Mouse (Mus musculus) monocyte, adult 2 months (primary cell): ENCODE measurements around the gene Tnf.

Source experiments
- DNase-seq, 2 experiments: peaks; one replicate each; pipeline ENCODE4 v3.0.0; 2022; ENCODE audit warnings: low spot score in 2 of 2, low read depth in 1 of 2

Gene Tnf

GRCm38 (mm10) chr17:35200398-35200797 lies 1.4 kb downstream of the Tnf start:
- peak; percentile 68 to 77 for DNase-seq

- DNase-seq, result no peak
Measured at GRCm38 (mm10) chr17:35198946-35199345, 2.9 kb downstream of the Tnf start.

DNA sequence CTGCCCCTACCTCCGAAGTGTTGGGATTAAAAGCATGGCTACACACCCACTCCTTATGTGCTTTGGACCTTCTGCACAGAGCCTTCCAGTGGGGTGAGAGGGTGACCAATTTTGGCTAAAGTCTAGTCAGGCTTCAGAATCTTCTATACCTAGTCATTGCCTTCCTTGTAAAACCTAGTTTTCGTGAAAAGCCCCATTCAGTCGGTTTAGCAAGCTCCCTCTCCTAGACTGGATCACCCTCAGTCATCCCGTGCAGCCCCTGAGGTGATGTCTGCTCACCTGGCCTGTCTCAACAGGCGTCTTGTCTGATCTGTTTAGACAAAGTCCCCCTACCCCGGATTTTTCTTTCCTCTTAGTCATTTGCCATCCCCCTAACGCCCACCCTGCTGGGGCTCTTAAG lies 3.8 kb downstream of the Tnf start:
- no peak for DNase-seq

DNA sequence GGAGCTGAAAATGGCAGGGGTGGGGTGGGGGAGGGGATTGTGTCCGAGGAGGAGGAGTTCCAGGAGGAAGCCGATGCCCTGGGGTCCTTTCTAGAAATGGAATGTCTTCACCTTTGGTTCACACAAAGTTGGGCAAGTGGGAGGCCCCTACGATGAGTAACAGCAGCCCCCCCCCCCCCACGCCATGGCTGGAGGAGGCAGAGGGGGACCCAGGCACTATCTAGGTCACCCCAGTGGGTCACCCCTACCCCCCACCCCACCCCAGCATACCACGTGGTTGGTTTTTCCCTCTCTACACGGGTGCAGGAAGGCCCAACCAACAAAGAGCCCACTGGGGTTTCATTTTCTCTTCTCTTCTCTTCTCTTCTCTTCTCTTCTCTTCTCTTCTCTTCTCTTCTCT lies 4.7 kb downstream of the Tnf start:
- DNase-seq, result no peak

DNA sequence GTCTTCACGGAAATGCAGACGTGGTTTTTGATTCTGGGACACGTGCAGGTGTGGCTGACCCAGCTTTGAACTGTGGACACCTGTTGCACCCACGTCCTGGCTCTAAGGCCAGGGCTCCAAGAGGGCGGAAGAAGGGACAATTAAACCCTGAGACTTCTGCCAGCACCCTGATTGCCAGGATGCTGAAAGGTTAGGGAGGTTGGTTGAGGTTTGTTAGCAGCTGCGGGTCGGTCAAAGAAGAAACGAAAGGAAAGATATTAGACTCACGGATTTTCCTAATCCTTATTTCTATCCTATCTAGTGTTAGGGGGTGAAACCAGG lies 5.5 kb downstream of the Tnf start:
- no peak for DNase-seq

DNA sequence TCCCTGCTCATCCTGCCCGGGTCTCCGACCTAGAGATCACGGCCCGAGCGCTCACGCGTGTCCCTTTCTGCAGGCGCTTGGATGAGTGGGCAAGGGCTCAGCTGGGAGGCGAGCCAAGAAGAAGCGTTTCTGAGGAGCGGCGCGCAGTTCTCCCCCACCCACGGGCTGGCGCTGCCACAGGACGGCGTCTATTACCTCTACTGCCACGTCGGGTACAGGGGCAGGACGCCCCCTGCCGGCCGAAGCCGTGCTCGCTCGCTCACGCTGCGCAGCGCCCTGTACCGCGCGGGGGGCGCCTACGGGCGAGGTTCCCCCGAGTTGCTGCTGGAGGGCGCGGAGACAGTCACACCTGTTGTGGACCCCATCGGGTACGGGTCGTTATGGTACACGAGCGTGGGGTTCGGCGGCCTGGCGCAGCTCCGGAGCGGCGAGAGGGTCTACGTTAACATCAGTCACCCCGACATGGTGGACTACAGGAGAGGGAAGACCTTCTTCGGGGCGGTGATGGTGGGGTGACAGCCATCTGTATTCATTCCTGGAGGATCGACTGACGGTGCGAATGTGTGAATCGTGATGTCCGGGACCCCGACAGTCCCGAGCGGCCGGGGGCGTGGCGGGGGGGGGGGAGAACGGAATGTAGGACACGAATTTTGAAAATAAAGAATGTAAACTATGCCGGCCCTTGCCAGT lies 6.0 kb downstream of the Tnf start:
- DNase-seq, result peak in 1 of 2 experiments; percentile 84

DNA sequence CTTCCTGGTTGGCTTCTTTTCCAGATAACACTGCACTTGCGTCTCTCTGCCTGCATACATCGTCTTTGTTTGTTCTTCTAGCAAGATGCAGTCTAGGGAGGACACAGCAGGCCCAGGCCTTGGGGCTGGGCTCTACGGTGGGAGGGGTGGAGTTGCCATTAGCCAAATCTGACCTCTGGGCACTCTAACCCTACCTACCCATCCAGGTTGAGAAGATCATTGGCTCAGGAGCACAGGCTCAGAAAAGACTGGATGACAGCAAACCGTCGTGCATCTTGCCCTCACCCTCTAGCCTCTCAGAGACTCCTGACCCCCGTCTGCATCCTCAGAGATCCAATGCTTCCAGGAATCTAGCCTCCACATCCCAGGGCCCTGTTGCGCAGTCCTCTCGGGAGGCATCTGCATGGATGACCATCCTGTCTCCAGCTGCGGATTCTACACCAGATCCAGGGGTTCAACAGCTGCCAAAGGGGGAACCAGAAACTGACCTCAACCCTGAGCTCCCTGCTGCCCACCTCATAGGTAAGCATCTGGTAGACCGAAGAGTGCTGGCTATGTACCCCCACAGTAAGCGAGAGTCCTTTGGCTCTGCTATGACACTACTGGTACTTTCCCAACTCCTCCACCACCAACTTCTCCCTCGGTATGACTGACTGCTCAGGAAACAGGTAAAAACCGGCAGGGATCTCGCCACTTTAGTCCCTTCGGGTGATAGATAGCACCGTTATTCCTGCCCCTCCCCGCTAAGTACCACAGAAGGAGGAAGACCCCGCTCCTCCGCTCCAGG lies 6.8 kb downstream of the Tnf start:
- no peak for DNase-seq

GRCm38 (mm10) chr17:35193881-35194843 lies 7.6 kb downstream of the Tnf start, which contains the start of gene Ltb:
Gene Ltb (plus strand): TSS chr17:35194439.
- DNase-seq, result no peak

GRCm38 (mm10) chr17:35192924-35193323 lies 8.9 kb downstream of the Tnf start:
- peak in 1 of 2 experiments; percentile 28 for DNase-seq

- no peak for DNase-seq
Measured at GRCm38 (mm10) chr17:35191723-35192122, 10.1 kb downstream of the Tnf start.

DNA sequence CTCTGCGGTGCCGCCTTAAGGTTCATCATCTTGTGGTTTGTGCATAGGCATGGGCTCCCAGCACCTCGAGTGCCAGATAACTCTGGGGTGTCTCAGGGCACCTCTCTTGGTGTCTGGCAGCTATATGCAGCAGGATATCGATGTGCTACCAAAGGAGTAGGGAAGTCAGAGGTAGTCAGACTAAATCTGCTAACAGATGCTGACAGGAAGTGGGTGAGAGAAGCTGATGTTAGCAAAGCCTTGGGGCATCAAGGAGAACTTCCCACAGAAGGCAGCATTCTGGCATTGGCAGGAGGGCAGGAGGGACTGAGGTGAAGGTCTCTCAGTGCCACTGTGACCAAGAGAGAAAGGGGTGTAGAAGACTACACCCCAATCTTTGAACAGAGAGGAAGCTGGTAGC lies 11.7 kb downstream of the Tnf start:
- DNase-seq, result peak in 1 of 2 experiments; percentile 25

- peak in 1 of 2 experiments; percentile 37 for DNase-seq
Measured at GRCm38 (mm10) chr17:35189186-35189585, 12.6 kb downstream of the Tnf start.

- DNase-seq, result peak in 1 of 2 experiments; percentile 44
Measured at GRCm38 (mm10) chr17:35187959-35188610, 13.7 kb downstream of the Tnf start, which contains the start of gene Lst1. Gene Lst1 (minus strand): TSS chr17:35188439.

DNA sequence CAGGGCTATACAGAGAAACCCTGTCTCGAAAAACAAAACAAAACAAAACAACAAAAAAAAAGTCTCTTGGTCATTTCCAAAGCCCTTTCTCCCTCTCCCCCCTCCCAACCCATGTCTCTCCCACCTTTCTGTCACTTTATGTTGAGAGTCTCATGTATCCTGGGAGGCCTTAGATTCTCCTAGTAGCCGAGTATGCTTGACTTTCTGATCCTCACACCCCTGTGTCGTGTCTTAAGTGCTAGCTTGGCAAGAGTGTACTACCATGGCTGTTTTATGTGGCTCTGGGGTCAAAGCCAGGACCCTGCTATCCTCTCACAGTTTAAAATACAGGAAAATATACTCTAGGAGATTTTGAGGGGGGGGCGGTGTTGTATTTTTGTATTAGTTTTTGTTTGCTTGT lies 14.5 kb downstream of the Tnf start:
- no peak for DNase-seq

- peak in 1 of 2 experiments; percentile 41 for DNase-seq
Measured at GRCm38 (mm10) chr17:35186681-35187080, 15.1 kb downstream of the Tnf start.

DNA sequence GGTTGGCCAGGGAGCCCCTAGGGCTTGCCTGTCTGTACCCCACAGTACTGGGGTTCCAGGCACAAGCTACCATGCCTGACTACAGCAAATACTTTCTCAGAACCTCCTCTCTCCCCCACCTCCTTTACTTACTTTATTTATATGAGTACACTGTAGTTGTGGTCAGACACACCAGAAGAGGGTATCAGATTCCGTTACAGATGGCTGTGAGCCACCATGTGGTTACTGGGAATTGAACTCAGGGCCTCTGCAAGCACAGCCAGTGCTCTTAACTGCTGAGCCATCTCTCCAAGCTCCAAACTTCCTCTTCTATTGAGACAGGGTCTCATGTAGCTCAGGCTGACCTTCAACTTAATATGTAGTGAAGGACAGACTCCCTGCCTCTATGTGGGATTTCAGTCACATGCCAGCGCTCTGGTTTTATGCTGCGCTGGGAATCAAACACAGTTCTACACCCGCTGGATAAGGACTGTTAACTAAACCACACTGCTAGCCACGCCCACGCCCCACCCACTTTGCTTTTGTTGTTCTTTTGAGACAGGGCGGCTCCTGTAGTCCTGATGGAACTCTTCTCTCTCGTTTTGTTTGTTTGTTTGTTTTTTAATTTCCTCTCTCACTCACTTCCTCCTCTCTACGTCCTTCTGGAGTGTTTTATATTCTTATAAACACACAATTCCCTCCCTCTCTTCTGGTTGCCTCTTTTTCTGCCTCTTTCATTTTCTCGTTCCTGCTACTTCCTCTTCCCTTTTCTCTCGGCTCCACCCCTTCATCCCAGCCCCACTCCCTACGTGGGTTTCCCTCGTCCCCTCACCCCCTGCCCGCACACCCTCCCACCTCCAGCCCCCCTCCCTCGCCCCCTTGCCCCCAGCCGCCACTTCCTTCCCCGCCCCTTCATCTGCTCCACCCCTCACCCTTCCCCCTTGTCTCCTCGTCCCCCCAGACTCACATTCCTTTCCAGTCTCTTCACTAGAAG lies 15.9 kb downstream of the Tnf start:
- peak in 1 of 2 experiments; percentile 66 for DNase-seq

DNA sequence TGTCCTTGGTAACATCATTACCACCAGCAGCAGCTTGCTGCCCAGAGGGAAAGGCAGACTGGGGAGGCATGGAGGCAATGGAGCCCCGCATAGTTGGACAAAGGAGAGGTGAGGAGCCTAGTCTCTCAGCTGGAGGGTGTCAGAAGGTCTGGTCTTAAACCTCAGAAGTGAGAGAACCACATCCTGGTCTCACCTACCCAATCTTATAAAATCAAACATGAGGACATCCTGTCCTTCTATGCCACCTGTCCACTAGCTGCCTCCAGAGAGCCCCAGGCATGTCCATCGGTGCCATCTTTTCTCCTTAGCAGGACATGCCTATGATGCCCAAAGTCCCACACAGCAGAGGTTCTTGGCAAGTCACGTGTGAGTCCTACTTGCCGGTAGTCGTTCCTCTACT lies 21.7 kb downstream of the Tnf start:
- no peak for DNase-seq

DNA sequence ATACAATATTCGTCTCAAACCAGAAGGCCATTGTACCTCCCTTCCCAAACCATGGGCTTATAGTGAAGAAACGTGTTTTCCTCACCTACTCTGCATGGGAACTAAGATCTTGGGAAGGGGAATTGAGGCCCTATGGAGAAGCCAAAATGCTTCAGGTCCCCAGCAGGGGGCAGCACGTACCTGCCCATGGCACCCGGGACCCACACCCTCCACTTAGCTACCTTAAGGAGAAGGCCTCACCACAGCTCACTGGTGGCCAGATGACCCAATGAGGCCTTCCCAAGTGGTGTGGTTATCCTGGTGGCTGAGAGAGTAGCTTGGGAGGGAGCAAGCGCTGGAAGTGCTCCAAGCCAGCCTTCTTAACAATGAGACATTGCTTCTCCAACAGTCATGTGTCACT lies 23.3 kb downstream of the Tnf start:
- peak in 1 of 2 experiments; percentile 69 for DNase-seq

GRCm38 (mm10) chr17:35175968-35176367 lies 25.8 kb downstream of the Tnf start, which contains the start of gene Aif1:
Gene Aif1 (minus strand): TSS chr17:35176068.
- DNase-seq, result no peak

GRCm38 (mm10) chr17:35175382-35175781 lies 26.4 kb downstream of the Tnf start:
- DNase-seq, result no peak
